Mouse (Mus musculus) heart, postnatal 0 days (tissue): Measurements from ENCODE around the gene St8sia1. TPM values are rescaled to one million over a fixed set of nuclear protein-coding genes. Genes with fewer than 3 reads are reported as not detected.

Experiments
- ATAC-seq: fragments of 200-750 bp; cut with Nextera tagmentation; 2 replicates; pipeline ENCODE4 v1.8.0; 2017; ENCODE audit warnings: low read depth, moderate number of reproducible peaks, moderate library complexity; ENCODE audit not compliant: insufficient read depth
- DNase-seq: peaks from one replicate; pipeline ENCODE4 v3.0.0-alpha.2; 2016; ENCODE audit warnings: low spot score
- H3K27ac ChIP-seq: fragments of 300-500 bp; sonication (generic); 2 replicates; pipeline ENCODE4 v1.5.1; 2014; ENCODE audit warnings: low read depth, mild to moderate bottlenecking
- H3K27me3 ChIP-seq: fragments of 300-500 bp; sonication (generic); 2 replicates; pipeline ENCODE4 v1.6.1; 2014; ENCODE audit warnings: low read length, mixed read lengths; ENCODE audit not compliant: control insufficient read depth, insufficient read depth
- H3K36me3 ChIP-seq: fragments of 300-500 bp; sonication (generic); replicated peaks from 2 replicates; pipeline ENCODE4 v1.6.1; 2014; ENCODE audit warnings: low read length, mixed read lengths; ENCODE audit not compliant: control insufficient read depth, insufficient read depth
- H3K4me1 ChIP-seq: fragments of 300-500 bp; sonication (generic); 2 replicates; pipeline ENCODE4 v1.6.1; 2014; ENCODE audit warnings: antibody characterized with exemption; ENCODE audit not compliant: control insufficient read depth, insufficient read depth
- H3K4me2 ChIP-seq: fragments of 300-500 bp; sonication (generic); 2 replicates; pipeline ENCODE4 v1.6.1; 2014; ENCODE audit warnings: low read depth, mild to moderate bottlenecking, low read length, moderate library complexity
- H3K4me3 ChIP-seq: fragments of 300-500 bp; sonication (generic); 2 replicates; pipeline ENCODE4 v1.5.1; 2014; ENCODE audit warnings: low read depth, low read length
- H3K9ac ChIP-seq: fragments of 300-500 bp; sonication (generic); replicated peaks from 2 replicates; pipeline ENCODE4 v1.6.1; 2014; ENCODE audit warnings: low read depth, low read length, mixed read lengths
- H3K9me3 ChIP-seq: fragments of 300-500 bp; sonication (generic); replicated peaks from 2 replicates; pipeline ENCODE4 v1.6.1; 2016; ENCODE audit warnings: low read length; ENCODE audit not compliant: control insufficient read depth
- CTCF ChIP-seq: IDR thresholded peaks from 2 replicates; pipeline ENCODE4 v1.5.1; 2016; ENCODE audit warnings: antibody characterized with exemption, control low read depth, low read depth
- EP300 ChIP-seq: IDR thresholded peaks from 2 replicates; pipeline ENCODE4 v1.6.1; 2016; ENCODE audit warnings: antibody characterized with exemption, low read depth
- WGBS: fragments of 180-500 bp; shearing (Covaris S2); extraction: QIAGEN DNeasy Blood & Tissue Kit; methylation state at CpG from one replicate; pipeline ENCODE4 v1.1.7; 2014; 5-methylcytosine and 5-hydroxymethylcytosine counted together
- polyA plus RNA-seq: library from polyadenylated mRNA; unstranded; fragments of >200 nt; fragmentation: Nextera tagmentation; extraction: Ambion mirVana; gene quantifications from 2 replicates; pipeline ENCODE4 v1.2.1, GENCODE M21; 2015
- total RNA-seq: library from RNA; depleted of rRNA; stranded (reverse); fragments of >200 nt; gene quantifications from 2 replicates; pipeline ENCODE4 v1.2.3, GENCODE M21; 2014; ENCODE audit warnings: low replicate concordance

The St8sia1 gene
- total and polyA plus RNA-seq, 2 experiments from 2014 or later = 0.04 to 0.30 TPM

- Histone ChIP-seq H3K27me3 (no peaks in the 10 kb centered on the region), H3K9me3 (no peaks in the 10 kb centered on the region), H3K27ac (no peak overlapping the region), H3K4me3 (no peak overlapping the region), H3K4me2 (no peak overlapping the region), H3K36me3 (no peaks in the 10 kb centered on the region), H3K4me1 (no peaks in the 10 kb centered on the region), H3K9ac (no peak overlapping the region)
- no peak for TF ChIP-seq EP300
- no peak for TF ChIP-seq CTCF
- WGBS = 73% methylated on average over 6 of the region's 6 CpGs
- ATAC-seq (no peak), DNase-seq (no peak)
Measured at GRCm38 (mm10) chr6:142865199-142865598, 99.1 kb downstream of the St8sia1 start.

- ATAC-seq = no peak
- H3K27me3 ChIP-seq = no peaks in the 10 kb centered on the region
- no peak for DNase-seq
- H3K9ac ChIP-seq = no peak overlapping the region
- no peak overlapping the region for H3K27ac ChIP-seq
- no peaks in the 10 kb centered on the region for H3K9me3 ChIP-seq
- 80% methylated on average over 4 of the region's 4 CpGs for WGBS
- H3K36me3 ChIP-seq = no peaks in the 10 kb centered on the region
- H3K4me3 ChIP-seq = no peak overlapping the region
- TF ChIP-seq CTCF = no peak
- no peak for TF ChIP-seq EP300
- no peaks in the 10 kb centered on the region for H3K4me1 ChIP-seq
- H3K4me2 ChIP-seq = no peak overlapping the region
Measured at GRCm38 (mm10) chr6:142863881-142864280, 100.4 kb downstream of the St8sia1 start.

GRCm38 (mm10) chr6:142862265-142862664, 102.0 kb downstream of the St8sia1 start:
- no peak overlapping the region for H3K27ac ChIP-seq
- H3K36me3 ChIP-seq = no peaks in the 10 kb centered on the region
- H3K4me2 ChIP-seq = no peak overlapping the region
- no peak overlapping the region for H3K4me3 ChIP-seq
- no peaks in the 10 kb centered on the region for H3K9me3 ChIP-seq
- DNase-seq (no peak), ATAC-seq (no peak)
- H3K4me1 ChIP-seq = no peaks in the 10 kb centered on the region
- no peaks in the 10 kb centered on the region for H3K27me3 ChIP-seq
- 86% methylated on average over 3 of the region's 3 CpGs for WGBS
- H3K9ac ChIP-seq = no peak overlapping the region
- TF ChIP-seq CTCF (no peak), EP300 (no peak)

DNA sequence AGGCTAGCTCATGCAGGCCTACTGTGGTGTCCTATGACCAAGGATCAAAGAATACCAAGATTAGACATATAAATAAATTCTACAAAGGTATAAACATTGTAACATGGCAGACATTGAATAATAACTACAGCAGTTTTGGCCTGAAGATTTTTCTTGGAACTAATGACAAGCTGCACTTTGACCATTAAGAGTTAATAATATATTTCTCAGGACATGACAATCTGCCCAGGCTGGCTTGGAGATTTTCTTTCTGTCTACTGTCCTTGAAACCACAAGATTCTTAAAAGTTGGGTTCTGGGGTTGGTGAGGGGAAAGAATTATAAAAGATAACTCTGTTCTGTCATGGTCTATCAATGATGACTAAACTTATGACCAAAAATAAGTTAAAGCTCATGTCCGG, 103.9 kb downstream of the St8sia1 start:
- Histone ChIP-seq H3K36me3 (no peaks in the 10 kb centered on the region), H3K4me3 (no peak overlapping the region), H3K27me3 (no peaks in the 10 kb centered on the region), H3K9ac (no peak overlapping the region), H3K4me1 (no peaks in the 10 kb centered on the region), H3K9me3 (no peaks in the 10 kb centered on the region), H3K27ac (no peak overlapping the region), H3K4me2 (no peak overlapping the region)
- WGBS = 89% methylated on average over 1 of the region's 1 CpGs
- ATAC-seq (no peak), DNase-seq (no peak)
- no peak for TF ChIP-seq EP300
- TF ChIP-seq CTCF = no peak

GRCm38 (mm10) chr6:142859946-142860345, 104.3 kb downstream of the St8sia1 start:
- no peak for ATAC-seq
- Histone ChIP-seq H3K27me3 (no peaks in the 10 kb centered on the region), H3K4me3 (no peak overlapping the region), H3K36me3 (no peaks in the 10 kb centered on the region), H3K27ac (no peak overlapping the region), H3K4me1 (no peaks in the 10 kb centered on the region), H3K4me2 (no peak overlapping the region), H3K9me3 (no peaks in the 10 kb centered on the region), H3K9ac (no peak overlapping the region)
- DNase-seq = no peak
- 81% methylated on average over 4 of the region's 4 CpGs for WGBS
- TF ChIP-seq CTCF (no peak), EP300 (no peak)

- H3K9ac ChIP-seq = no peak overlapping the region
- H3K27ac ChIP-seq = no peak overlapping the region
- no peaks in the 10 kb centered on the region for H3K36me3 ChIP-seq
- H3K4me2 ChIP-seq = no peak overlapping the region
- no peaks in the 10 kb centered on the region for H3K9me3 ChIP-seq
- no peak for DNase-seq
- whole genome bisulfite sequencing = 86% methylated on average over 2 of the region's 2 CpGs
- H3K4me3 ChIP-seq = no peak overlapping the region
- ATAC-seq = no peak
- no peaks in the 10 kb centered on the region for H3K4me1 ChIP-seq
- TF ChIP-seq EP300 (no peak), CTCF (peak; percentile 36)
- H3K27me3 ChIP-seq = no peaks in the 10 kb centered on the region
Measured at GRCm38 (mm10) chr6:142858937-142859336, 105.3 kb downstream of the St8sia1 start.
